In genomic region chr11:54882671-54883070, GRCm38 (mm10) we compare ENCODE assay signal across 9 mouse cellular contexts. TPM values are rescaled to one million over a fixed set of nuclear protein-coding genes. Genes with fewer than 3 reads are reported as not detected.
DNase-seq lines count a peak whose midpoint lies in the region; ATAC-seq lines count a peak whose summit lies in the region.
"Had no signal": no experiment of that assay in that cellular context is flagged by ENCODE, and none has a peak within 500 bp of the region (broad histone marks: within the 10 kb centered on the region; RNA-seq: fewer than 3 reads in every experiment).

No protein-coding gene starts in this region.

- 32% methylated on average over 8 of the region's 8 CpGs for WGBS in hindbrain, embryonic 11.5 days

- H3K27ac ChIP-seq in hindbrain, embryonic 11.5 days (ENCODE audit: low read depth, low read length) = no peak overlapping the region

- DNase-seq in 3T3-L1 (ENCODE audit: low read depth, low spot score) (peak; percentile 89), MN1 (ENCODE audit: low spot score) (peak; percentile 44)
- DNase-seq in gastrocnemius, postnatal 14 days = peak; percentile 62
- peak; percentile 67 to 88 for DNase-seq in kidney, postnatal 25 days
- no peak for DNase-seq in left cerebral cortex, postnatal 10 days (ENCODE audit: extremely low spot score in 1 of 2, low spot score in 2 of 2)
- no peak for DNase-seq in spleen, postnatal 14 days (ENCODE audit: low spot score in 2 of 2)
- no peak for DNase-seq in hindbrain, embryonic 11.5 days (ENCODE audit: low spot score)
- DNase-seq in frontal cortex, postnatal 25 days (ENCODE audit: low spot score in 2 of 2) = no peak
- DNase-seq: right cerebral cortex, postnatal 25 days had no signal

- no peaks in the 10 kb centered on the region for H3K4me1 ChIP-seq in hindbrain, embryonic 11.5 days (replicated peaks; ENCODE audit: control insufficient read depth, insufficient read depth, low read length)

- H3K9ac ChIP-seq in hindbrain, embryonic 11.5 days (ENCODE audit: low read depth, low read length) = no peak overlapping the region

- no peaks in the 10 kb centered on the region for H3K9me3 ChIP-seq in hindbrain, embryonic 11.5 days (ENCODE audit: control insufficient read depth, low read length)

- no peaks in the 10 kb centered on the region for H3K27me3 ChIP-seq in hindbrain, embryonic 11.5 days (ENCODE audit: control insufficient read depth, insufficient read depth, low read length)

- intact Hi-C loops in gastrocnemius, postnatal 14 days (cut with DNase I; ENCODE audit: low total_unique reads) = no loop called here
- intact Hi-C loops in left cerebral cortex, postnatal 10 days (cut with DNase I) = no loop called here

- no peak overlapping the region for H3K4me2 ChIP-seq in hindbrain, embryonic 11.5 days (replicated peaks; ENCODE audit: low read depth, low read length)

- no peaks in the 10 kb centered on the region for H3K36me3 ChIP-seq in hindbrain, embryonic 11.5 days (ENCODE audit: control insufficient read depth, insufficient read depth, low read length)

- ATAC-seq in hindbrain, embryonic 11.5 days (ENCODE audit: low FRiP score) = no peak

- H3K4me3 ChIP-seq in hindbrain, embryonic 11.5 days (ENCODE audit: low read depth, low read length) = no peak overlapping the region

RNA-seq across cellular contexts. Expression of gene Hint1, which starts 16.5 kb away (rescaled TPM):
- 100 to 1,000 TPM; 192 to 195 TPM for total RNA-seq in gastrocnemius, postnatal 14 days (2021)
- total RNA-seq in left cerebral cortex, postnatal 10 days (2021) = 100 to 1,000 TPM; 326 to 345 TPM
- 654 and 669 TPM in 2 replicates for polyA plus RNA-seq in hindbrain, embryonic 11.5 days (2014; fragmentation: Nextera tagmentation; extraction: Ambion mirVana)

RNA-seq across cellular contexts. Expression of gene Gpx3, which starts 19.6 kb away (rescaled TPM):
- total RNA-seq in gastrocnemius, postnatal 14 days (2021) = 10 to 100 TPM; 19.0 to 22.6 TPM
- 10 to 100 TPM in 1 of 2 experiments, 1 to 10 TPM in 1; 9.7 to 10.2 TPM for total RNA-seq in left cerebral cortex, postnatal 10 days (2021)
- polyA plus RNA-seq in hindbrain, embryonic 11.5 days (2014; fragmentation: Nextera tagmentation; extraction: Ambion mirVana) = 91.4 and 114 TPM in 2 replicates

RNA-seq across cellular contexts. Expression of gene Lyrm7, which starts 22.0 kb away (rescaled TPM):
- 10 to 100 TPM; 17.3 to 20.6 TPM for total RNA-seq in gastrocnemius, postnatal 14 days (2021)
- 10 to 100 TPM; 22.1 to 25.0 TPM for total RNA-seq in left cerebral cortex, postnatal 10 days (2021)
- polyA plus RNA-seq in hindbrain, embryonic 11.5 days (2014; fragmentation: Nextera tagmentation; extraction: Ambion mirVana) = 9.7 and 11.2 TPM in 2 replicates

Comparison
In these comparisons a context has a peak if more than half of its experiments do, and no peak if none do; other contexts are left out.
1. DNase-seq: peak in 3T3-L1 (single experiment), MN1 (single experiment), gastrocnemius, postnatal 14 days (single experiment) and kidney, postnatal 25 days (2 of 2); none in left cerebral cortex, postnatal 10 days (0 of 2), spleen, postnatal 14 days (0 of 2), hindbrain, embryonic 11.5 days (single experiment) and frontal cortex, postnatal 25 days (0 of 2).